Mouse (Mus musculus) embryonic facial prominence, embryonic 14.5 days (tissue): ENCODE measurements around the gene Slc24a1. TPM values are rescaled to one million over a fixed set of nuclear protein-coding genes. Genes with fewer than 3 reads are reported as not detected.
"Not testable (repeated sequence)": the region's sequence is repeated elsewhere in the genome, so short reads cannot be mapped to it uniquely, and the experiment has no call there.

Experiments
- ATAC-seq: fragments of 200-750 bp; cut with Nextera tagmentation; 2 replicates; pipeline ENCODE4 v1.8.0; 2017; ENCODE audit warnings: low read depth, moderate number of reproducible peaks, moderate TSS enrichment
- DNase-seq: peaks from one replicate; pipeline ENCODE4 v3.0.0-alpha.2; 2015; ENCODE audit warnings: low spot score
- H3K27ac ChIP-seq: fragments of 300-500 bp; sonication (generic); replicated peaks from 2 replicates; pipeline ENCODE4 v1.5.1; 2014; ENCODE audit warnings: low read depth, mild to moderate bottlenecking, low read length, moderate library complexity
- H3K27me3 ChIP-seq: fragments of 300-500 bp; sonication (generic); replicated peaks from 2 replicates; pipeline ENCODE4 v1.6.1; 2014; ENCODE audit warnings: low read length; ENCODE audit not compliant: control insufficient read depth, insufficient read depth
- H3K36me3 ChIP-seq: fragments of 300-500 bp; sonication (generic); 2 replicates; pipeline ENCODE4 v1.6.1; 2014; ENCODE audit warnings: low read length, mixed read lengths; ENCODE audit not compliant: control insufficient read depth, insufficient read depth
- H3K4me1 ChIP-seq: fragments of 300-500 bp; sonication (generic); 2 replicates; pipeline ENCODE4 v1.6.1; 2014; ENCODE audit warnings: antibody characterized with exemption, low read length; ENCODE audit not compliant: control insufficient read depth, insufficient read depth
- H3K4me2 ChIP-seq: fragments of 300-500 bp; sonication (generic); 2 replicates; pipeline ENCODE4 v1.6.1; 2014; ENCODE audit warnings: low read depth, mild to moderate bottlenecking, low read length, moderate library complexity, mixed read lengths
- H3K4me3 ChIP-seq: fragments of 300-500 bp; sonication (generic); 2 replicates; pipeline ENCODE4 v1.5.1; 2014; ENCODE audit warnings: low read depth, mild to moderate bottlenecking, low read length
- H3K9ac ChIP-seq: fragments of 300-500 bp; sonication (generic); 2 replicates; pipeline ENCODE4 v1.6.1; 2014; ENCODE audit warnings: low read depth, mild to moderate bottlenecking, low read length, moderate library complexity, mixed read lengths
- H3K9me3 ChIP-seq: fragments of 300-500 bp; sonication (generic); 2 replicates; pipeline ENCODE4 v1.6.1; 2016; ENCODE audit warnings: low read length; ENCODE audit not compliant: control insufficient read depth
- WGBS: fragments of 180-500 bp; shearing (Covaris S2); extraction: QIAGEN DNeasy Blood & Tissue Kit; methylation state at CpG from one replicate; pipeline ENCODE4 v1.1.7; 2014; 5-methylcytosine and 5-hydroxymethylcytosine counted together
- polyA plus RNA-seq: library from polyadenylated mRNA; unstranded; fragments of >200 nt; fragmentation: Nextera tagmentation; extraction: Ambion mirVana; gene quantifications from 2 replicates; pipeline ENCODE4 v1.2.1, GENCODE M21; 2014

The Slc24a1 gene
- 0.09 TPM in 1 of 2 replicates, not detected in the other for polyA plus RNA-seq

- Histone ChIP-seq H3K4me1 (no peaks in the 10 kb centered on the region), H3K27ac (no peak within 1 kb of the TSS), H3K27me3 (peaks cover 3% of the 10 kb centered on the region; the same call in 1 of the 2 replicates), H3K4me2 (no peak within 1 kb of the TSS), H3K9ac (no peak within 1 kb of the TSS), H3K9me3 (no peaks in the 10 kb centered on the region), H3K4me3 (no peak within 1 kb of the TSS), H3K36me3 (no peaks in the 10 kb centered on the region)
- 46% methylated on average over 11 of the region's 11 CpGs for WGBS
- no peak for ATAC-seq
- DNase-seq: no peak
Measured at GRCm38 (mm10) chr9:64951161-64951657, at the start of gene Slc24a1. Gene Slc24a1 (minus strand): TSS chr9:64951607.

GRCm38 (mm10) chr9:64995464-64995863 is 44.1 kb upstream of the Slc24a1 start:
- peaks cover 68% of the 10 kb centered on the region for H3K36me3 ChIP-seq
- not testable (repeated sequence) for H3K4me3 ChIP-seq, DNase-seq, H3K27me3 ChIP-seq, H3K9me3 ChIP-seq, H3K27ac ChIP-seq, H3K4me1 ChIP-seq, ATAC-seq, H3K4me2 ChIP-seq, H3K9ac ChIP-seq
- WGBS: 85% methylated on average over 1 of the region's 1 CpGs

DNA sequence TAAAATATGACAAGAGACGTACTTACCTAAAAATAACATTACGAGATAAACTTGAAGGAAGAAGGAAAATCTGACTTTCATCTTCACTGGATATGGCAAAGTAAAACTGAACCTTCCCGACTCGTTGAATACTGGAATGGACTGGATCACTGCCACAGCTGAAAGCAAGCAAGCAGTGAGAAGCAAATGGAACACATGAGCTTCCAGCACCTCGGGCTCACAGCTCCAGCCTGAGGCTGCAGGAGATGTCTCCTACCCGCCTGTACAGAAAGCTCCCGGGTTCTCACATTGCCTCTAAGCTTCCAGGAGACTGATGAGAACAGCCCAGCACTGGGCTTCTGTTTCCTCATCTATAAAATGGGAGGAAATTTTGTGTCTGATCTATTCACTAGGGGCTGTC is 38.9 kb upstream of the Slc24a1 start:
- WGBS: 84% methylated on average over 7 of the region's 7 CpGs
- Histone ChIP-seq H3K4me1 (no peaks in the 10 kb centered on the region), H3K27me3 (no peaks in the 10 kb centered on the region), H3K9ac (no peak overlapping the region), H3K27ac (no peak overlapping the region), H3K4me3 (no peak overlapping the region), H3K4me2 (no peak overlapping the region), H3K36me3 (peaks cover 69% of the 10 kb centered on the region), H3K9me3 (no peaks in the 10 kb centered on the region)
- DNase-seq: no peak
- no peak for ATAC-seq

DNA sequence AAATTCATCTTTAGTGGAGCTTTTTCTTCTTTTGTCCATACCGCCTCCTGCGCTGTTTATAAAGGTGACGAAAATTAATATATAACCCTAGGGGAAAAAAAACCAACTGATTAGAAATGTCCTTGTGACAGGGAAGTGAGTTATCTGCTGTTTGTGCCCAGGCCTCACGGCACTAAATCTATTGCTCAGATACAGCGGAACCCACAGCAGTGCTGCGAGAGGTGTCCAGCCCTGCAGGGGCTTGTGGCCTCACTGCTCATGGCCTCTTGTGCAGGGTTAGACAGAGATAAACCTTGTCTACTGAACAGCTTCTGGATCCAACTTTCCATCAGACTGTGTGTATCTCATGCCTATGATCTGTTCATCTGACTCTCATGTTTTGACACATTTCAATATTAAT is 37.0 kb upstream of the Slc24a1 start:
- no peak overlapping the region for H3K4me2 ChIP-seq
- 89% methylated on average over 6 of the region's 6 CpGs for WGBS
- ATAC-seq (no peak), DNase-seq (no peak)
- no peaks in the 10 kb centered on the region for H3K4me1 ChIP-seq
- H3K4me3 ChIP-seq: no peak overlapping the region
- no peaks in the 10 kb centered on the region for H3K9me3 ChIP-seq
- H3K27ac ChIP-seq: no peak overlapping the region
- peaks cover 84% of the 10 kb centered on the region for H3K36me3 ChIP-seq
- no peak overlapping the region for H3K9ac ChIP-seq
- H3K27me3 ChIP-seq: no peaks in the 10 kb centered on the region

DNA sequence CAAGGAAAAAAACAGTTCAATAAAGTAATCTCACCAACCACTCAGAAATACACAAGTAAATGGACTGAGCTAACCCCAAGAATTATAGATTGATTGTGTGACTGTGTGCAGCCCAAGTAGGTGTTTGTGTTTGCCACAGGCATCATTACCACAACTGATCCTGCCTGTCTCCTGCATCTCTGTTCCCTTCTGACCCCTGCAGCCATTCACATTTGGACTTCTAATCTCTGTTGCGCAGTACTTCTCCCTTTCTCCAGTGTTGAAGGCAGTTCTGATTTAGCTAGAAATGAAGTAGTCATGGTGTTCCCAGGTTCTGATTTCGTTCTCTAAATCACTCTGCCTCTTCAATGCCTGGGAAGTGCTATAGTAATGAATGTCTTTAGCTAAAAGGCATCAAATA is 36.2 kb upstream of the Slc24a1 start:
- ATAC-seq (no peak), DNase-seq (no peak)
- Histone ChIP-seq H3K4me2 (no peak overlapping the region), H3K9me3 (no peaks in the 10 kb centered on the region), H3K27me3 (no peaks in the 10 kb centered on the region), H3K9ac (no peak overlapping the region), H3K4me1 (no peaks in the 10 kb centered on the region), H3K4me3 (no peak overlapping the region), H3K36me3 (peaks cover 87% of the 10 kb centered on the region), H3K27ac (no peak overlapping the region)
- 90% methylated on average over 2 of the region's 2 CpGs for WGBS

DNA sequence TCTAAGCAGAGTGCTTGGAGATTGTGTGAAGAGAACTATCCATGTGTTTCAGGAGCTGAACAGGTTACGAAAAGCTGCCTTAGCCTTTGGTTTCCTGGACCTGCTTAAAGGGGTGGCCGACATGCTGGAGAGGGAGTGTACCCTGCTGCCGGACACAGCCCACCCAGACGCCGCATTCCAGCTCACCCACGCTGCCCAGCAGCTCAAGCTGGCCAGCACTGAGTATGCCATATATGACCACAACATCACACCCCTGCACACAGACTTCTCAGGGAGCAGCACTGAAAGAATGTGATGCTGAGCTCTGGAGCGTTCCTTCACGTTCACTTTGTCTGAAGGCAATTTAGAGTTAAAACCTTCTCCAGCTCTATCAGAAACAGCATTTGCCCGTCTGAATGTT is 34.4 kb upstream of the Slc24a1 start:
- Histone ChIP-seq H3K4me2 (no peak overlapping the region), H3K9me3 (no peaks in the 10 kb centered on the region), H3K36me3 (peaks cover 87% of the 10 kb centered on the region), H3K27me3 (no peaks in the 10 kb centered on the region), H3K4me1 (no peaks in the 10 kb centered on the region), H3K27ac (no peak overlapping the region), H3K9ac (no peak overlapping the region), H3K4me3 (no peak overlapping the region)
- 82% methylated on average over 9 of the region's 9 CpGs for WGBS
- ATAC-seq (no peak), DNase-seq (no peak)

DNA sequence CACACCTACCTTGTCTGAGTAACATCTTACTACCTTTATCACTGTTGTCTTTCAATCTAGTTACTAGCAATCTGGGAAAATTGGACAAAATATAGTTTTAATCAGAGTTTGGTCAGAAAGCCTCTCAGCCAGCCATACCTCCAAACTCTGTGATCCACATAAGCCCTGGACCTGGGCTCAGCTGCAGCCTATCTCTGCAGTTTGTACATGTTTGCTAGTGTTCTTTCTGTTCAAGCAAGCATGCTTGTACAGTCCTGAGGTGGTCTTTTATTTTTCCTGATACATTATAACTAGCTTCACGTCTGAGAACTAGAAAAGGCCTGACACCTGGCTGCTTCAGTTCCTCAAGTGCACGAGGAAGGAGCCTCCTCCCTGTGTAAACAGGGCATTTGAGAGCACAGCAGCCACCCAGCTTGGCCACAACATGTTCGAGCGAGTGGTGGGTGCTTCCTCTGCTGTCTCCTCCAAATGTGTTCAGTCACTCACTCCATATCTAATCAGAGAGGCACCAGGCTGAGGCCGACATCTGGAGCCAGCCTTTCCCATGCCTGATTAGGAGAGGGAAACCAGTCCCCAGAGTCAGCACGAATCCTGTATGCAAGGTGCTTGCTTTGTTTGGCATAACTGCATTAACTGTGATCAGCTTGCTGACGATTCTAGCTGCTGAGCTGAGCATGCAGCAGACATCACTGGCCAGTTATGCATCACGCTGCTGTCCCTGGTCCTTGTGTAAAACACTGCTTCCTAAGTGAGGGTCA is 33.8 kb upstream of the Slc24a1 start:
- ATAC-seq (no peak), DNase-seq (no peak)
- no peak overlapping the region for H3K4me2 ChIP-seq
- 71% methylated on average over 8 of the region's 8 CpGs for WGBS
- H3K27ac ChIP-seq: no peak overlapping the region
- no peaks in the 10 kb centered on the region for H3K9me3 ChIP-seq
- no peaks in the 10 kb centered on the region for H3K4me1 ChIP-seq
- peaks cover 87% of the 10 kb centered on the region for H3K36me3 ChIP-seq
- H3K27me3 ChIP-seq: no peaks in the 10 kb centered on the region
- no peak overlapping the region for H3K9ac ChIP-seq
- no peak overlapping the region for H3K4me3 ChIP-seq

GRCm38 (mm10) chr9:64981904-64982303 is 30.5 kb upstream of the Slc24a1 start:
- Histone ChIP-seq H3K4me1 (no peaks in the 10 kb centered on the region), H3K9ac (no peak overlapping the region), H3K4me2 (no peak overlapping the region), H3K9me3 (no peaks in the 10 kb centered on the region), H3K4me3 (no peak overlapping the region), H3K27me3 (no peaks in the 10 kb centered on the region), H3K36me3 (peaks cover 98% of the 10 kb centered on the region), H3K27ac (no peak overlapping the region)
- DNase-seq (no peak), ATAC-seq (no peak)
- WGBS: 74% methylated on average over 1 of the region's 1 CpGs

DNA sequence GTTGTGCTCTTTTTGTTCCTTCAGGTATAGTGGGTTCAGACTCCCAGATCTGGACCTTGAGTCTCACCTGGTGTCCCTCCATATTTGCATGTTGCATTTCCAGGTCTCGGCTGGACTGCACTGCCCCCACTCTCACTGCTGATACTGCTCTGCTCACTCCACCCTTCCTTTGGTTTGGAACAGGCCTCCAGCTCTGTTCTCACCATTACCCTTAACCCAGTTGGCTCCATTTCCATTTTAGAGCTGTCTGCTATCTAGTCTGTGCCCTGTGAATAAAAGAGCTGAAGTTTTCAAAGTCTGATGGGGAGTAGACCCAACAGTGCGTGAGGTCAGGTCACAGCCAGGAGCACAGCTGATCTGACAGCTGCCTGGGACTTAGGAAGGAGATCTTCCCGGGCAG is 29.1 kb upstream of the Slc24a1 start:
- Histone ChIP-seq H3K9me3 (no peaks in the 10 kb centered on the region), H3K27me3 (no peaks in the 10 kb centered on the region), H3K4me3 (no peak overlapping the region), H3K27ac (no peak overlapping the region), H3K9ac (no peak overlapping the region; the same call in 1 of the 2 replicates), H3K4me1 (no peaks in the 10 kb centered on the region), H3K36me3 (peaks cover 98% of the 10 kb centered on the region), H3K4me2 (no peak overlapping the region)
- 82% methylated on average over 3 of the region's 3 CpGs for WGBS
- ATAC-seq (no peak), DNase-seq (peak; percentile 4)
